Mouse (Mus musculus) adrenal gland, postnatal 4 days (tissue): Measurements from ENCODE around the gene Lmntd1. TPM values are rescaled to one million over a fixed set of nuclear protein-coding genes. Genes with fewer than 3 reads are reported as not detected.

Experiments
- DNase-seq, 2 experiments: peaks; one replicate each; pipeline ENCODE4 v3.0.0; 2021 to 2022; ENCODE audit warnings: low spot score in 2 of 2, mixed read lengths in 2 of 2
- total RNA-seq, 2 experiments: library from RNA; stranded (reverse); gene quantifications; 2 replicates each; pipeline ENCODE4 v1.2.3; 2021

The Lmntd1 gene
- total RNA-seq, 2 experiments from 2014 or later, result 2.9 to 3.9 TPM

DNA sequence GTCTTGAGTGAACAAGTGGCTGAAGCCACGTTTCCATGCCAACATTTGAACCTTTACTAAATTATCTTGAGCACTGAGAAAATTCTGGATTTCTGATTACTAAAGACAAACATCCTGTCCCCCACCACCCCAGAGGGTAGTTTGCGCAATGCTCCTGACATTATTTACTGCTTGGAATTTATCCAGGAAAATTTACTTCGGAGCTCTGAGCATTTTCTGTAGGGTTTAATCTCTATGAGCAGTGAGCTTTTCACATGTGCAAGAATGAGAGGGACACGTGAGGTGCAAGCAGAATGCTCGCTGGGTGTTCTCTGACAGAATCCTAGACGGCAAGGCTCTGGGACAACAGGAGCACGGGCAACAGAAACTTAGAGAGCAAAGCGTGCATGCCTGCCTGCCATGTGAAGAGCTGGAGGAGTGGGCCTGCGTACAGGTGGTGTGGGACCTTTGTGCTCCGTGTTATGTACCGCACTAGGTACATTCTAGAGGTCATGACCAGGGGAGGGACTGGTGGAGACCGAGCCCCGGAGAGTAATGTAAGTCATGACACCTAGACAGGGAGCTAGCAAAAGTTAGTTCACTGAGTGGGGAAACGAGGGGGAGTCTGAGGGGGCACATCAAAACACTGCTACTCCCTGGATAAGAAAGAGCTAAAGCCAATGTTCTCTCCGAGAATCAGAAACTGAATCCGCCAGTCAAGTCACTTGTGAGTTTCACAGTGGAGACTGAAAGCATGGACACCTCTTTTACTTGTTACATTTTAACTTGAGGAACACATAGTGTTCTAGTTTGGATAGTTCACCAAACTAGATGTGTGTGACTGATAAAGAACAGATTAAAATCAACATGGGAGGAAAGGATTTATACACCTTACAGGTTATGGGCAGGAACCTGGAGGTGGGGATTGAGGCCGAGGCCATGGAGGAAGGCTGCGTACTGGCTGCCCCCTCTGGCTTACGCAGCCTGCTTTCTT lies 114.3 kb downstream of the Lmntd1 start:
- DNase-seq, result no peak

DNA sequence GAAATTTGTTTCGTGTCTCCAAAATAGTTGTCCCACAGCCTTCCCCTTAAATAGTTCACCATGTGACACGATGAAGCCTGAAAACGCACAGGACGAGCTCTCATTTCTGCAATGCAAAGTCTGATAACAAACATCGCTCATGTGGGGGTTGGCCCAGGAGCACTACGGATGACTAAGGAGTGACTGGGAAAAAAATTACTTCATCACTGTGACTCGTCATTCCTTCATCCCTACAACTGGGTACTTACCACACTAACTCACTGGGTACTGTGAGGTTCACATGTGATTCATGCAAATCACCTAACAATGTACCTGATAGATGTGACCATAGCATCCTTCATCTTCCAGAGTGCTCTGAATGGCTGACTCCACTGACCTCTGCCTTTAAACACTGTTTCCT lies 118.4 kb downstream of the Lmntd1 start:
- no peak for DNase-seq

DNA sequence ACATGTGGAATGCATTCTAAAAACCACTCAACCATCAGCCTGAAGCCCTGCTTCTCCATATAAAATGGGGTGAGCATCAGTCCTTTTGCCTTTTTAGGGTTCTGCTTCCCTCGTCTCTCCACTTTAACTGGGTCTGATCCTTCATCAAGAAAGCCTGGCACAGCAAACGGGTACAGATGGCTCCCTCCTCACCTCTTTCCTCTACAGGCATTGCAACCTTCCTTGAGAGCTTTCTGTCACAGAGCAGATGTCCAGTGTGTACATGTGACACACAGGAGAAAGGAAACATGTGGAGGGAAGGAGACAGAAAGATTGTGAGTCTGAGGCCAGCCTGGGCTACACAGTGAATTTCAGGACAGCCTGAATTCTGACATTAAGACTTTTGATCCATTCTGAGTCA lies 125.9 kb downstream of the Lmntd1 start:
- no peak for DNase-seq

DNA sequence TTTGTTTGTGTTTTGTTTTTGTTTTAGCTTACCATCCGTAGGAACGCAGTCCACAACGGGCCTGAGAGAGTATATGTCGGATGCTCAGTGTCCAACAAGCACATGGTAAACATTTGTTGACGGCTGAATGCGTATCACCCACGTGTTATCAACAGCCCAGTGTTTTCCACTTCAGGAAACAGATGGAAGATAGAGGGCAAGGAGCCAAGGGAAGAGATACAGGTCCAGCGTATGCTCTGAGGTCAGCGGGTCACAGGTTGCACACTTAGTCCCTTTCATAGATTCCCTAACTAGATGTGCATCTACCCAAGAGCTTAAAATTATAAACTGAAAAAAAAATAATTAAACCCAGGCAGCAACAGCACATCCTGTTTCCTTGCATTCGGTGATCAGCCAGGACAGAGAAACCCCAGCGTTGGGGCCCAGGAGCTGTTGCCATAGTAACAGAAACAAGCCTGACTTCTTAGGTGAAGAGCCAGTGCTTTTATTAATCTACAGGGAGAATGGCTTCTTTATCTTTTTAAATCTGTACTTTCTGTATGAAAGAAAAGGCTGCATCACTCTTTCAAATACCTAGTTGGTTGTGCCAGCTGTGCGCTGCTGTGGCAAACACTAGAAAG lies 128.0 kb downstream of the Lmntd1 start:
- no peak for DNase-seq

DNA sequence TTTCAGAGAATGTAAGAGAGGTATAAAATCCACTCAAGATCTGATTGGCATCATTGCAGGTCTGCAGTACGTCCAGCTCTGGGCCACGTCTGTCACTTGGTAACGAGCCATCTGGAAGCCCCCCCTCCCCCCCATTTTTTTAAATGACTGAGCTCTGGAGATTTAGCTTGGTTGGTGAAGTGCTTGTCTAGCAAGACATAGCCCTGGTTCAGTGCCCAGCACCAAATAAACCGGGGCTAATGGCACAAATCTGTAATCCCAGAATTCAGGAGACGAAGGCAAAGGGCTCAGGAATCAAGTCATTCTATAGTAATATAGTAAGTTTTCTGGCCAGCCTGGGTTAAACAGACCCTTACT lies 130.8 kb downstream of the Lmntd1 start:
- no peak for DNase-seq

DNA sequence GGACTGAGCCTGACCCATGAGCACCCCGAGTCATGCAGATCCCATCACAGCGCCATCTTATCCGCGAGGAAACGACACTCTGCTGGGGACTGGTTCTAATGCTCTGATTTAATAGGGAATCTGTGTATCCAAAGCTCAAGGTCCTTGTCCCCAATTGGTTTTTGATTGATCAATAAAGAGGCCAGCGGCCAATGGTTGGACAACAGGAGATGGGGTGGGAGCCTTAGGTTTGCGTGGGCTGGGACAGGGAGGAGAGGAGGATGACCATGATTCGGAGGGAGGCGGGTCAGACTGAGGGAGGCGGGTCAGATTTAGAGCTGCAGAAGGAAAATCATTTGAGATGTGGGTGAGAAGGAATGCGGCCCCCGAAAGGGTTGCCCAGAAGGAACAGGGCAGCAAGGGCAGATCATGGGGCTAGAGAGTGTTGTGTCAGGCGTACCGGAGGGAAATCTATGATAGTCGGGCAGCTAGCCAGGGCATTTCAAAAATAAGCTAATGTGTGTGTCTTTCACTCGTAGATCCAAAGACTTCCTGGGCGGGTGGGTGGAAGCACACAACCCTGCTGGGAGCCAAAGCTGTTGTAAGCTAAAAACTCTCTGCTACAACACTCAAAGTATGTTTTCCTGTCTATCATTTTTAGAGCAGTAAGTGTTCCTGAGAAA lies 131.3 kb downstream of the Lmntd1 start:
- DNase-seq, result no peak

DNA sequence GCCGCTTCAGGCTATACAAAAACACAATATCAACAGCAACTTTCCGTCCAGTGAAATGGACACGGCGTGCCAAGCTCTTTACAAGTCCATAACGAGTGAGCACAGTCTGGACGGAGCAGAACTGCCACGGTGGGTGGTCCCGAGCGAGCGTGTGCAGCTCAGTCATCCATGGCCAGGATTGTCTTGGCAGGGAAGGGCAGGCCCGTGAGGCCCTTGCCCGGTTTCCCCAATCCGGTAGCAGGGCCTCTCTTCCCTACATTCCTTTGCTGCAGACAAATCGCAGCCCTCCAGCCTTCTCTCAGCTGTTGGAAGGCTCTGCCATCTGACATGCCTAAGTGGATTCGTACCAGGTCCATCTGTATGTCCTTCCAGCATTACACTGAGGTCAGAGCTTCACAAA lies 132.2 kb downstream of the Lmntd1 start:
- DNase-seq, result no peak

DNA sequence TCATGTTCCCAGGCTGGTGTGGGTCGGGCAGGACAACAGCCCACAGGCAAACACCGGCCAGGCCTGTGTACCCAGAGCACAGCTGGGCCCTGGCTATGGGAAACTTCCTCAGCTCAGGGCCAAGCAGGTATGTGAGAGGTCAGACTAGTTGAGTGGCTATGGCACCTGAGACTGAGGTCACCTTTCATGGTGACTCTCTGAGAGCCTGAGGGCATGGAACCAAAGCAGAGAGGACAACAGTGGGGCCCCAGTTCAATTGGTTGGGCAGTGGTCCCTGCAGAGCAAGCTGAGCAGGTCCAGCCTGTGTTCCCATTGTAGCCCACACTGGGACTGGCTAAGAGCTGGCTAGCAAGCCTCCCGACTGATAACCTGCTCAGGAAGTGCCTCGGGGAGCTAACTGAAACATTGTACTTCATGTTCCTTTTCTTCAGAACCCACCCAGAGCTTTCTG lies 135.3 kb downstream of the Lmntd1 start:
- no peak for DNase-seq

DNA sequence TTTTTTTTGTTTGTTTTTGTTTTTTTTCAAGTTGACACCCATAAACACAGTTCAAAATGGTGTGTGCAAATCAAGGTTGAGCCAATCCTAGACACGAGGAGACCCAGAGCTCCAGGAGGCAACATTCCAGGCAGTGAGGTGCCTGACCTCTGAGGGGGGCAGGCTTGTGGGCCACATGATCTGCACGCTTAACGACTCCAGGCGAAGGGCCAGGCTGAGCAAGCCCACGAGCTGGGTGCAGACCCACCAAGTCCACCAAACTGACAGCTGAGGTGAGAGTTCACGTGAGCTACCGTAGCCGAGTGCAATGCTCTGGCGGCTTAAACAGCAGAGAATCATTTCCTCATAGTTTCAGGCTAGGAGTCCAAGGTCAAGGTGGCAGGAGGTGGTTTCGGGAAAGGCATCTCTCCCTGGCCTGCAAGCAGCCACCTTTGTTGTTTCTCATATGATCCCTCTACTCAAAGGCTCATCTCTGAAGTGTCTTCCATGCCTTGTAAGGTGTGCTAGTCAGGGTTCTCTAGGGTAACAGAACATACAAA lies 136.7 kb downstream of the Lmntd1 start:
- no peak for DNase-seq

DNA sequence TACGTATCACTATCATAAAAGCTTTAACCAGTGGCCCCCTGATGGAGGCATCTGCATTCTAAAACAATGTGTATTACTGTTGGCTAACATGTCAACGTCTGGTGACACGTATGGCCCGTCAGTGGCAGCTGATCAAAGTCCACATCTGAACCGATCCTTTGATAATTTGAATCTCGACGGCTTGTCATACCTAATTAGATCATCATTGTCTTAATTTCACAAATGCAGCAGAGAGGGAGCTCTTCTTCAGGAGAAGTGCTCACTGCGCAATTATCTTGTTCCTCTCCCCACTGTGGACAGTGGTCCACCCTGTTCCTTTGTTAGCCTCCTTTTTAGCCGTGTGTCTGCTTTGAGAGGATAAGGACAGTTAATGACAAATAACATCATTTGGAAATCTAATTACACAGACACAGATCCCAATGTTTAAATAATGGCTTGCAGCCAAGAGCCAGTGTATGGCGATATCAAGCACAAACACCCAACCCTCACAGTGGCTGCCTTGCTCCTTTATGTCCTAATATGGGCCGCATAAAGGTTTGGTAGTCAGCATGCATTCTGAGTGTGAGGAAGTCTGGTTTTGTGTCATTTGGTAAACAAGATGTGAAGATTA lies 142.4 kb downstream of the Lmntd1 start:
- DNase-seq, result no peak

DNA sequence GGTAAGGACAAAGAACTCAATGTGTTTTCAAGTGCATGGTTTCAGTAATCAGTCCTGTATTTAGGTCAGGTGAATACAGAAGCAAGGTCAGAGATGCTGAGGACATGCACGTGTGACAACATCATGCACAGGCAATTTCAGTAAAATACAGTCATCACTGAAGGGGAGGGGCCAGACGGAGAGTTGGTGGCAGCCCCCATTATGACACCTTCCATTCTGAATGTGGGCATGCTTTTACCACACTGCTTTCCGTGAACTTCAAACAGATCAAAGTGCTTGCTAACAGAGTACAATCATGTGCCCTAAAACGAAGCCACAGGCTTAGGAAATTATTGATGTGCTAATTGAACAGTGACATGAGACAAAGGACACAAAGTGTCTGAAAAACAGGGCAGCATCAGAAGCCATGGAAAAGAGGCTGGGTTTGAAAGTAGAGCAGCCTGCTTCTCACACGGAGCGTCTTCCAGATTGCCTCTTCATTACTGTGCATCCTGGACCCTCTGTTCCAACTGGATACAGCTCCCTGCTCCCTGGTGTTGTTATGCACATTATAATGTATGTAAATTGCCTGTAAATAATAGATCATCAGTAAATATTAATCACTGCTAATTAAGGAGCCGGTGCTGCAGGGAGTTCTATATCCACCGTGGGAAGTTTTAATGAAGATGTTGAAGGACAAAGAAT lies 144.7 kb downstream of the Lmntd1 start:
- no peak for DNase-seq

DNA sequence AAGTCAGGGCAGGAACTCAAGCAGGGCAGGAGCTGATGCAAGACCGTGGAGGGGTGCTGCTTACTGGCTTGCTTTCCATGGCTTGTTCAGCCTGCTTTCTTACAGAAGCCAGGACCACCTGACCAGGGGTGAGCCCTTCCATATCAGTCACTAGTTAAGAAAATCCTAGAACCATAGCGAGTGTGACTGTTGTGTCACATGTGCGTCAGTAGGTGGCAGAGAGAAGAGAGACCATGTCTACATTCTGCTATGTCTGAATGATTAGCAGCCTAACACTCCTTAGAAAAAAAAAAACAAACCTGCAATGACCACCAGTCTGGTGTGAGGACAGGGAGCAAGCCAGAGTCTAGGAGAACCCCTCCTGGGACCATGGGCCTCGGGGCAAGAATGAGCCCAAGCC lies 150.1 kb downstream of the Lmntd1 start:
- DNase-seq, result no peak

DNA sequence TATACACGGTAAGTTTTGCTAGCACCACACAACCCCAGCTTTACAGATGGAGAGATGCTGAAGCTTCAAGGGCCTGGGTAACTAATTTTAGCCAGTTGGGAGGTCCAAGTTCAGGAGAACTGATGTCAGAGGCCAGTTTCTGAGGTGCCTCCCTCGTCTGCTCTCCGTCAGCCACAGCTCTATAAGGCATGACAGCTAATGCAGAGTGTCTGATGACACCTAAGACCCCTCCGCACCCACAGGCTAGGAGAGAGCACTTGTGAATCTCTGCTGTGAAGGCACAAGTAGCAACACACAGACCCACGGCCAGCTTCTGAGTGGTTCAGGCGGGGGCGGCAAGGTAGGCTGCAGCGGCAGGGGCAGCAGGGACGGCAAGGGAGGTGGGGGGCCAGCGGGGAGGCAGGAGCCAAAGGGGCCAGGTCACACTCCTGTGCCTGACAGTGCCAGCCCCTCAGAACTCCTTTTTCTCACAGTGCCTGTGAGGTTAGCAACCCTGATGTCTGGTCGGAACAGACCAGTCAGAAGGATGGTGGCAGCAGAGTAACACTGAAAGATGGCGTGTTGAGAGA lies 151.4 kb downstream of the Lmntd1 start:
- no peak for DNase-seq

DNA sequence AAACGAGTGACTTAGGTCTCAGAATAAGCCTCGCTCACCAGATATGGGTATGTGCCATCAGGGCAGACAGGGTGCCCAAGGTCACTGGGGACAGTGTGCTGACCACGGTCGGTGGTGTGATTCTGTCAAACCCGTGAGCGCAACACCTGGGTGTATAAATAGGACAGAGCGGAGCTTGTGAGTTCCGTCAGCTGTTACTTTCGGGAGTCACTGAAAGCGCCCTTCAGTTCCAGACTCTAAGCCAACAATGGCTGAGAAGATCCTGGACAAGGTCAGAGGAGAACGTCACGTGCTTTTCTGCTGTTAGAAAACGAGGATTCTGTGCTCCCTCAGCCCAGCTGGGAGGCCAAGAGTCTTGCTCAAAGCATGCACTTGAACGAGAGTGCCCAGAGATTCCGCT lies 157.1 kb downstream of the Lmntd1 start:
- DNase-seq, result no peak

DNA sequence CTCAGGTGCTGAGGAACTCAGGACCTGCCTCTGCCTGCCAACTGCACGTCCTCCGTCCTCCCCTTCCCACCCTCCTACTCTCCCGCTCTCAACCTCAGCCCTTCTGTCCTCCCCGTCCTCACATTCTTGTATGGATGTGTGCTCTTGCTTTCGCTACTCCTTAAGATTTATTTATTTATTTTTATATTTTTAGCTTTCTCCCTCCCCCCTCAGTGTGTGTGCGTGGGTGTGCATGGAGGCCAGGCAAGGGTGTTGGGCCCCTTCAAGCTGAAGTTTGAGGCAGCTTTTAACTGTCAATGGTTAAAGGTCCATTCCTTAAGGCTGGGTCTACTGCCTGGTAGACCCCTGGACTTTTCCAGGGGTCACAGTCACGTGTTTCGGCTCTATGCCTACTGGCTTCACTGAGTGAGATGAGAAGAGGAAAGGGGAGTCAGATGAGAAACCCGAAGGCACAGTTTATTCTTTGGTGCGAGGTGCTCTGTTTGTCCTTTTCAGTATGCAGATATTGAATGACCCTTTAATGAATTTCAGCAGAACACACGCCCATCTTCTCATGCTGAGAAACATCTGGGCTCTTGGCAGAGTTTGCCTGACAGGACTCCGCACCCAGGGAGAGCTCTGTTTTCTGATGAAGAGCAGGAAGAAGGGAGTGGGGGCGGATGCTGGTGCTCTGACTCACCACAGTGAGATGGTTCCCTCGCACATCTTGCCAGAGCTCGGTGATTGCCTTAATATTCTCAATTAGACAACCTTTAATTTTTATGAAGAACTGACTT lies 163.3 kb downstream of the Lmntd1 start:
- no peak for DNase-seq

DNA sequence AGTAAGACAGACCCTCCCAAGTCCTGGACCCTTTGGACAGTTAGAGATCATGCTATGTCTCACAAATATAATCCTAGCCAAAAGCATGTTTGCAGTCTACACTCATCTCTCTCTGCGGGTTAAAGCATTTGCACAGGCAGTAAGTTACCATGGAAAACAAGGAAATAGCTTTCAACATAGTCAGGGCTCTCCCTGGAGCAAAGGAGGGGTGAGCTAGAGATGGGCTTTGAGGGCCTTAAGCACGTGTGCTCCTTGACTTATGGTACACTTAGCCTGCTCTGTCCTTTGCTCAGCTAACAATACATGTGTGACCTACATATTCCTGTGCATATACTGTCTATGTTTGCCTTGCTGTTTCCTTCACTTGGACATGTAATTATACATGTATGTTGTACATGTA lies 165.8 kb downstream of the Lmntd1 start:
- DNase-seq, result no peak

DNA sequence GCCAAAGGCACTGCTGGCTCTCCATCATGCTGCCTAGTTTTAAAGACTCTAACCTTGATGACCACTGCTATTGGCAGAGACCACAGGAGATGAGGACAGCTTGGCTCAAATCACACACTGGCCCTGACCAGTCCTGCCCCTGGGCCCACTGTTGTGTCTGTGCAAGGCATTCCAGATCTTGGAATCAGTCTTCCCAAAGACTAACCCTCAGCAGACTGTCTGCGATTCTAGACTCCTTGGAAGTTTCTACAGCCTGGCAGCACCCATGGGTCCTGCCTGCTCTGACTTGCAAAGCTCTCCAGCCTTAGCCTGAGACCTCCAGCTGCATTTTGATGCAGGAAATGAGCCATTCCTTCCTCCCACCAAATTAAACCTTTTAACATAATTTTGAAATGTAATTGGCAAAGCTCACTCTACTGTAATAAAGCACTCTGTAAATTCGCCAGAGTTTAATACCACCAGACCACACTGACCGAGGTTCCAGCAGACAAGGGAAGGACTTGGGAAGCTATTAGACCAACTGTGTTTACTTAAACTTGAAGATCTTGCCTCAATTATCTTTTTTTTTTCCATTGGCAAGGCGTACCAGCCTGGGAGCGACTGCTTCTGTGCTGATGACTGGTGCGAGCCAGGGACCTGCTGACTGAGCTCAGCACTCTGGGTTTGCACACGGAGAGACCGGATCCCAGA lies 168.2 kb downstream of the Lmntd1 start:
- DNase-seq, result peak; percentile 14 to 32

DNA sequence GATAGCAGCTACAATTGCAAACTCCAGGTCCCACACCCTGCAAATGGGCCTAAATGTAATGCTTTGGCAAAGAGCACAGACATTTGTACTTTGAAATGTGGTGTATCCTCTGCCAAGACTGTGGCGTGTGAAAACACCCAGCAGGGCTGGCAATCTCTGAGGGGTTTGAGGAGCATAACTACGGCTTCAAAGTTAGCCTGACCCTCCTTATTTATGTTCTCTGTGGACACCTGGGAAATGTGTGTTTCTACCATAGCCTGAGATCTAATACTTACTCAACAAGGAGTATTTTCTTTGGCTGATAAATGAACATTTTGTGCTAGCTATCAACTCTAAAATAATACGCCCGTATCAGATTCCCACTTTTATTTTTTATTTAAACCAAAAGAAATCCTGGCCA lies 168.7 kb downstream of the Lmntd1 start:
- DNase-seq, result no peak

DNA sequence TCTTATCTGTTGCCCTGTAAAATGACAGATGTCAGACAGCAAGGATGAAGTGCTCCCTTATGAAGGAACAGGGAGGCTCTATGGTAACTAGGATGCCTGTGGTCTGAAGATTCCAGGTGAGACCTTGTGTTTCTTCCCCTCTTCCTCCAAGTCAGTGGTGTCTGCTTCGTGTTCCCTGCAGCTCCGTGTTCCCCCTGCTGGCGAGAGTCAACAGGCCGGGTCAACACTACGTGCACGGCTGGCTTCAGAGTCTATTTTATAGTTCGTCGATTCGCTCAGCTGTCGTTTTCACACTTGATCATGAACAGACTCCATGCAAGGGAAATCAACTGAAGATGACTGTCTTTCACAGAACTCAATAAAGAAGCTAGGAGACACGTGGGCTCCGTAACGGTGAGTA lies 171.3 kb downstream of the Lmntd1 start:
- DNase-seq, result no peak
